18 mouse cellular contexts compared by ENCODE assay signal in genomic region chr2:97484990-97485389, GRCm38 (mm10).
DNase-seq lines count a peak whose midpoint lies in the region; ATAC-seq and TF ChIP-seq lines count a peak whose summit lies in the region.
"Had no signal": no experiment of that assay in that cellular context is flagged by ENCODE, and none has a peak within 500 bp of the region (broad histone marks: within the 10 kb centered on the region; RNA-seq: fewer than 3 reads in every experiment).

No protein-coding gene starts in this region.

- DNase-seq in forebrain, postnatal 0 days: no peak
- no peak for DNase-seq in hindbrain, embryonic 10.5 days (ENCODE audit: low spot score)
- DNase-seq in adrenal gland, adult 8-10 months: no peak
- DNase-seq: adrenal gland, adult 2 months; adrenal gland, postnatal 36 days; cerebellum, adult 11-12 months; gastrocnemius, postnatal 36 days; heart, adult 11 months; heart, postnatal 36 days; kidney, adult 11 months had no signal

- WGBS in forebrain, embryonic 15.5 days: 60% methylated on average over 1 of the region's 1 CpGs
- WGBS in forebrain, postnatal 0 days: 41% methylated on average over 1 of the region's 1 CpGs
- 48% methylated on average over 1 of the region's 1 CpGs for WGBS in hindbrain, embryonic 15.5 days
- WGBS in hindbrain, embryonic 10.5 days: 77% methylated on average over 1 of the region's 1 CpGs
- WGBS in midbrain, embryonic 16.5 days: 62% methylated on average over 1 of the region's 1 CpGs
- 67% methylated on average over 1 of the region's 1 CpGs for WGBS in midbrain, embryonic 13.5 days

- no peaks in the 10 kb centered on the region for H3K36me3 ChIP-seq in forebrain, embryonic 15.5 days
- H3K36me3 ChIP-seq in forebrain, postnatal 0 days (ENCODE audit: insufficient read depth): no peaks in the 10 kb centered on the region
- H3K36me3 ChIP-seq in hindbrain, embryonic 15.5 days: no peaks in the 10 kb centered on the region
- no peaks in the 10 kb centered on the region for H3K36me3 ChIP-seq in hindbrain, embryonic 10.5 days
- no peaks in the 10 kb centered on the region for H3K36me3 ChIP-seq in midbrain, embryonic 16.5 days (ENCODE audit: control insufficient read depth, insufficient read depth, low read length)
- no peaks in the 10 kb centered on the region for H3K36me3 ChIP-seq in midbrain, embryonic 13.5 days
- H3K36me3 ChIP-seq: embryonic facial prominence, embryonic 10.5 days; heart, embryonic 13.5 days had no signal

- no peaks in the 10 kb centered on the region for H3K9me3 ChIP-seq in forebrain, embryonic 15.5 days
- H3K9me3 ChIP-seq in forebrain, postnatal 0 days (ENCODE audit: low read length): no peaks in the 10 kb centered on the region
- no peaks in the 10 kb centered on the region for H3K9me3 ChIP-seq in hindbrain, embryonic 15.5 days
- H3K9me3 ChIP-seq in hindbrain, embryonic 10.5 days: no peaks in the 10 kb centered on the region
- no peaks in the 10 kb centered on the region for H3K9me3 ChIP-seq in midbrain, embryonic 16.5 days (replicated peaks; ENCODE audit: control insufficient read depth, low read length, poor library complexity, severe bottlenecking)
- H3K9me3 ChIP-seq in midbrain, embryonic 13.5 days: no peaks in the 10 kb centered on the region; the same call in 1 of the 2 replicates
- H3K9me3 ChIP-seq: embryonic facial prominence, embryonic 10.5 days; heart, embryonic 13.5 days had no signal

- no peak for TF ChIP-seq CTCF in forebrain, postnatal 0 days (IDR thresholded peaks at IDR 0.05; ENCODE audit: low read depth)

- H3K4me3 ChIP-seq in forebrain, embryonic 15.5 days: no peak overlapping the region
- H3K4me3 ChIP-seq in forebrain, postnatal 0 days (ENCODE audit: low read depth, low read length): no peak overlapping the region
- H3K4me3 ChIP-seq in hindbrain, embryonic 15.5 days: no peak overlapping the region
- H3K4me3 ChIP-seq in hindbrain, embryonic 10.5 days: no peak overlapping the region
- no peak overlapping the region for H3K4me3 ChIP-seq in midbrain, embryonic 16.5 days (ENCODE audit: low read depth, low read length)
- H3K4me3 ChIP-seq in midbrain, embryonic 13.5 days (replicated peaks): no peak overlapping the region
- H3K4me3 ChIP-seq: embryonic facial prominence, embryonic 10.5 days; heart, embryonic 13.5 days had no signal

- 0 out of 2 replicates have a peak overlapping the region, but pooled peaks have one; percentile 21 for H3K27ac ChIP-seq in forebrain, embryonic 15.5 days (replicated peaks)
- no peak overlapping the region for H3K27ac ChIP-seq in forebrain, postnatal 0 days (ENCODE audit: low read depth, low read length)
- H3K27ac ChIP-seq in hindbrain, embryonic 15.5 days (replicated peaks): 0 out of 2 replicates have a peak overlapping the region, but pooled peaks have one; percentile 2
- no peak overlapping the region for H3K27ac ChIP-seq in hindbrain, embryonic 10.5 days
- H3K27ac ChIP-seq in midbrain, embryonic 16.5 days (ENCODE audit: low read length): peak overlapping the region; percentile 1
- no peak overlapping the region for H3K27ac ChIP-seq in midbrain, embryonic 13.5 days
- H3K27ac ChIP-seq: embryonic facial prominence, embryonic 10.5 days; heart, embryonic 13.5 days; hindbrain, postnatal 0 days had no signal

- H3K9ac ChIP-seq in forebrain, embryonic 15.5 days (replicated peaks): no peak overlapping the region
- H3K9ac ChIP-seq in forebrain, postnatal 0 days: no peak overlapping the region
- no peak overlapping the region for H3K9ac ChIP-seq in hindbrain, embryonic 15.5 days
- H3K9ac ChIP-seq in midbrain, embryonic 16.5 days (ENCODE audit: low read depth, low read length): no peak overlapping the region
- H3K9ac ChIP-seq in midbrain, embryonic 13.5 days (replicated peaks): no peak overlapping the region
- H3K9ac ChIP-seq: heart, embryonic 13.5 days had no signal

- H3K4me2 ChIP-seq in forebrain, embryonic 15.5 days (replicated peaks): no peak overlapping the region
- no peak overlapping the region for H3K4me2 ChIP-seq in forebrain, postnatal 0 days (ENCODE audit: low read depth)
- no peak overlapping the region for H3K4me2 ChIP-seq in hindbrain, embryonic 15.5 days
- no peak overlapping the region for H3K4me2 ChIP-seq in midbrain, embryonic 16.5 days (ENCODE audit: low read length)
- no peak overlapping the region for H3K4me2 ChIP-seq in midbrain, embryonic 13.5 days (replicated peaks)
- H3K4me2 ChIP-seq: heart, embryonic 13.5 days had no signal

- ATAC-seq in forebrain, embryonic 15.5 days (replicated peaks): peak; percentile 36; the same call in 1 of the 2 replicates
- no peak for ATAC-seq in forebrain, postnatal 0 days
- no peak for ATAC-seq in hindbrain, embryonic 15.5 days (ENCODE audit: low FRiP score, low read depth)
- peak; percentile 42; the same call in 1 of the 2 replicates for ATAC-seq in midbrain, embryonic 16.5 days
- no peak for ATAC-seq in midbrain, embryonic 13.5 days
- 0 out of 2 replicates have a peak, but pooled peaks have one; percentile 13 for ATAC-seq in monocyte, adult 5-6 weeks (replicated peaks; ENCODE audit: insufficient number of reproducible peaks, low FRiP score, low TSS enrichment, poor library complexity, severe bottlenecking)
- ATAC-seq: hindbrain, postnatal 0 days had no signal

- peaks cover 20% of the 10 kb centered on the region for H3K4me1 ChIP-seq in forebrain, embryonic 15.5 days
- H3K4me1 ChIP-seq in forebrain, postnatal 0 days (ENCODE audit: insufficient read depth): no peaks in the 10 kb centered on the region
- peaks cover 15% of the 10 kb centered on the region for H3K4me1 ChIP-seq in hindbrain, embryonic 15.5 days (replicated peaks)
- no peaks in the 10 kb centered on the region for H3K4me1 ChIP-seq in hindbrain, embryonic 10.5 days (replicated peaks)
- peaks cover 14% of the 10 kb centered on the region for H3K4me1 ChIP-seq in midbrain, embryonic 16.5 days (ENCODE audit: control insufficient read depth, insufficient read depth, low read length)
- peaks cover 22% of the 10 kb centered on the region for H3K4me1 ChIP-seq in midbrain, embryonic 13.5 days (replicated peaks)
- H3K4me1 ChIP-seq: embryonic facial prominence, embryonic 10.5 days had no signal

- no peaks in the 10 kb centered on the region for H3K27me3 ChIP-seq in forebrain, embryonic 15.5 days
- no peaks in the 10 kb centered on the region for H3K27me3 ChIP-seq in forebrain, postnatal 0 days (ENCODE audit: insufficient read depth, low read length)
- no peaks in the 10 kb centered on the region for H3K27me3 ChIP-seq in hindbrain, embryonic 15.5 days
- H3K27me3 ChIP-seq in hindbrain, embryonic 10.5 days (ENCODE audit: insufficient read depth, poor library complexity, severe bottlenecking): no peaks in the 10 kb centered on the region
- no peaks in the 10 kb centered on the region for H3K27me3 ChIP-seq in midbrain, embryonic 16.5 days (ENCODE audit: control insufficient read depth, insufficient read depth, low read depth, low read length)
- no peaks in the 10 kb centered on the region for H3K27me3 ChIP-seq in midbrain, embryonic 13.5 days
- H3K27me3 ChIP-seq: heart, embryonic 13.5 days had no signal

Comparison
In these comparisons a context has a peak if more than half of its experiments do, and no peak if none do; other contexts are left out.
1. ATAC-seq: peak in forebrain, embryonic 15.5 days (single experiment), midbrain, embryonic 16.5 days (single experiment) and monocyte, adult 5-6 weeks (single experiment); none in forebrain, postnatal 0 days (single experiment), hindbrain, embryonic 15.5 days (single experiment) and midbrain, embryonic 13.5 days (single experiment).
2. H3K27ac ChIP-seq: peak in forebrain, embryonic 15.5 days (single experiment), hindbrain, embryonic 15.5 days (single experiment) and midbrain, embryonic 16.5 days (single experiment); none in forebrain, postnatal 0 days (single experiment), hindbrain, embryonic 10.5 days (single experiment) and midbrain, embryonic 13.5 days (single experiment).